Mouse (Mus musculus) left cerebral cortex, adult 9 months (tissue): Measurements from ENCODE around the gene Efemp2.

Experiments
- DNase-seq, 2 experiments: peaks; one replicate each; pipeline ENCODE4 v3.0.0; 2022; ENCODE audit warnings: low spot score in 2 of 2

Efemp2 gene

GRCm38 (mm10) chr19:5451766-5452165 lies 22.0 kb upstream of the Efemp2 start:
- no peak for DNase-seq

- no peak for DNase-seq
Observed at GRCm38 (mm10) chr19:5455037-5455436, 18.7 kb upstream of the Efemp2 start.

- DNase-seq = no peak
Observed at GRCm38 (mm10) chr19:5455568-5455967, 18.2 kb upstream of the Efemp2 start.

GRCm38 (mm10) chr19:5456241-5456921 lies 17.4 kb upstream of the Efemp2 start:
- no peak for DNase-seq

GRCm38 (mm10) chr19:5456922-5457745 lies 16.6 kb upstream of the Efemp2 start:
- peak; percentile 90 to 96 for DNase-seq

- DNase-seq = no peak
Observed at GRCm38 (mm10) chr19:5457746-5458442, 15.9 kb upstream of the Efemp2 start, which contains the start of gene Ccdc85b. Ccdc85b (minus strand) TSS chr19:5457894.

GRCm38 (mm10) chr19:5459019-5459418 lies 14.7 kb upstream of the Efemp2 start:
- no peak for DNase-seq

- DNase-seq = no peak
Observed at GRCm38 (mm10) chr19:5459896-5460295, 13.9 kb upstream of the Efemp2 start.

- peak in 1 of 2 experiments; percentile 87 for DNase-seq
Observed at GRCm38 (mm10) chr19:5460465-5460911, 13.3 kb upstream of the Efemp2 start, which contains the start of gene Fibp. Fibp (plus strand) TSS chr19:5460615.

GRCm38 (mm10) chr19:5461411-5461810 lies 12.3 kb upstream of the Efemp2 start:
- no peak for DNase-seq

- DNase-seq = no peak
Observed at GRCm38 (mm10) chr19:5463212-5463611, 10.5 kb upstream of the Efemp2 start.

GRCm38 (mm10) chr19:5463791-5464562 lies 9.8 kb upstream of the Efemp2 start:
- DNase-seq = no peak

- DNase-seq = no peak
Observed at GRCm38 (mm10) chr19:5465037-5465436, 8.7 kb upstream of the Efemp2 start.

- DNase-seq = no peak
Observed at GRCm38 (mm10) chr19:5466916-5467500, 6.7 kb upstream of the Efemp2 start.

- DNase-seq = no peak
Observed at GRCm38 (mm10) chr19:5468374-5468773, 5.4 kb upstream of the Efemp2 start, which contains the start of gene Ctsw. Ctsw (minus strand) TSS chr19:5468507.

- DNase-seq = no peak
Observed at GRCm38 (mm10) chr19:5471846-5472245, 1.9 kb upstream of the Efemp2 start.

GRCm38 (mm10) chr19:5472857-5473256 lies 897 bp upstream of the Efemp2 start:
- no peak for DNase-seq

- DNase-seq = no peak
Observed at GRCm38 (mm10) chr19:5474281-5475068, 721 bp downstream of the Efemp2 start.

- no peak for DNase-seq
Observed at GRCm38 (mm10) chr19:5475069-5475714, 1.4 kb downstream of the Efemp2 start.
